Mouse (Mus musculus): Measurements from ENCODE around the gene Oxld1.

Oxld1 gene

GRCm38 (mm10) chr11:120426727-120427126 lies 31.1 kb downstream of the Oxld1 start:
- in situ Hi-C loops (cut with MboI, MseI): no loop called here

- in situ Hi-C loops (cut with MboI, MseI): no loop called here
Measured at GRCm38 (mm10) chr11:120423569-120424295, 34.1 kb downstream of the Oxld1 start.

- in situ Hi-C loops (cut with MboI, MseI): no loop called here
Measured at GRCm38 (mm10) chr11:120422651-120423568, 35.0 kb downstream of the Oxld1 start.

- in situ Hi-C loops (cut with MboI, MseI): loop anchor here (10.0 kb wide), 1 partner anchor 556 kb away; no protein-coding TSS in a partner anchor
Measured at GRCm38 (mm10) chr11:120418592-120418991, 39.3 kb downstream of the Oxld1 start.

- in situ Hi-C loops (cut with MboI, MseI): loop anchor here (10.0 kb wide), 1 partner anchor 557 kb away; no protein-coding TSS in a partner anchor
Measured at GRCm38 (mm10) chr11:120417852-120418251, 40.0 kb downstream of the Oxld1 start.

GRCm38 (mm10) chr11:120413621-120414020 lies 44.2 kb downstream of the Oxld1 start:
- in situ Hi-C loops (cut with MboI, MseI): loop anchor here (10.0 kb wide), 1 partner anchor 561 kb away; no protein-coding TSS in a partner anchor
